Mouse (Mus musculus): ENCODE results near the gene Ankra2. TPM values are rescaled to one million over a fixed set of nuclear protein-coding genes. Genes with fewer than 3 reads are reported as not detected.
A peak's percentile ranks its signal among the peaks of the same experiment; 100 is the strongest.

Gene Ankra2
- 10 to 100 TPM; 11.5 to 14.2 TPM for total RNA-seq (2021)
- long read RNA-seq, experiment 1, transcript Ankra2-201 (9 exons, 1,755 nt), result major isoform, 10 of 31 reads
- long read RNA-seq, experiment 1, partial matches to known transcripts, result 12 of 31 reads
- long read RNA-seq, experiment 1, other reads (novel, unspliced or antisense), result 3 of 31 reads
- long read RNA-seq, experiment 2, transcript Ankra2-201 (9 exons, 1,755 nt), result major isoform, 11 of 23 reads
- long read RNA-seq, experiment 2, partial matches to known transcripts, result 5 of 23 reads
- long read RNA-seq, experiment 2, other reads (novel, unspliced or antisense), result 2 of 23 reads

DNA sequence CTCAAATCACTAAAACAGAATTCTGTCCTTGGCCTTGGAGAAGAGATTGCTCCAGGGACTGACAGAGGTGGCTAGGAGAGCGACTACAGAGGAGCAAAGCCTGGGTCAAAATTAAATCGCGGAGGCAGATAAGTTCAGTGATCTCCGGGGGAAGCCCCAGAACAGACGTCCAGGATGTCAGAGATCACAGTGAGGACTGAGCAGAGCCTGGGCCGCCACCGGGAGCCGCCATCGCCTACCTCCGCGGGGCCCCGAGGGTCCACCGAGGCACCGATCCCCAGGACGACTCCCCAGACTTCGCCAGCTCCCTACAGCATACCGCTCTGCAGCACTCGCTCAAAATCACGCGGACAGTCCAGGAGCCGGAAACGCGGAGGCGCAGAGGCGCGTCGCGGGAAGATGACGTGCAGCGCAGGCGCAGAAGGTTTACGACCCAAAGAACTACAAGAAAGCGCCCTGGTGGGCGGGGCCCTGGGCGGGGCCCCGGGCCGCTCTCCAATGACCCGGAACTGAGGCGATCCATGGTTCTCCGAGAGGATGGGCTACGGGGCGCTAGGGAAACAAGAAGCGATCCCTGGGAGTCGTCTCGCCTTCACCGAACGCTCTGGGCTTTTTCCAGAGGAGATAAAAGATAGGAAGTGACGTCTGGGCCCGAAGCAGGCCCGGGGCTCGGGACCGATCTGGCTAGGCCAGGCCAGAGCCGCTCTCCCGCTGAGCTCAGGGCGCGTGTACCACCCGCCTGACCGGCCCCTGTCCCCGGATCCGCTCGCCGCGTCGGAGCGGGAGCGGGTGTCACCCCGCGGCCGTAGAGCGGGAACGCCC is at the start of gene Ankra2, which contains the start of gene Utp15:
Gene Ankra2 (plus strand): TSS at position 439 of the 822 bp plus-strand sequence.
Gene Utp15 (minus strand): TSS at position 406 of the 822 bp plus-strand sequence.
- DNase-seq, result peak; percentile 97 to 98
- intact Hi-C loops (cut with DNase I), result loop anchor here (5.0 kb wide), 1 partner anchor 54 kb away; the partner anchor contains the start of gene Btf3

DNA sequence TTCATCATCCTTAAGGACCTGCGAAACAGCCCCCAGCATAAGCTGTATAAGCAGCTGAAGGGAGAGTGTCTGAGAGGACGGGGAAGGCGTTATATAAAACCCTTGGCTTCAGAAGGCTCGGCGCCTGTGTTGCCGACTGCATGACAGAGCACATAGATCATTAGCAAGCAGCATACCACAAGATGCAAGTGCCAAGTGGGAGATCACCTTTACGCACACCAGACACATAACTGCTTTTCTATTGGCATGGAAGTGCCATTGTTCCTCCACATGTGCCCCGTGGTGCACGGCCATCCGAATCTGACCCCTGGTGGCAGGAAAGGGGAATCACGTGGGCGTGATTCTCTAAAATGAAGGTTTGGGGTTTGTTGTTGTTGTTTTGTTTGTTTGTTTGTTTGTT is 40.0 kb upstream of the Ankra2 start:
- intact Hi-C loops (cut with DNase I), result loop anchor here (1.0 kb wide), 1 partner anchor 192 kb away; no protein-coding TSS in a partner anchor
- peak in 1 of 2 experiments; percentile 27 for DNase-seq

DNA sequence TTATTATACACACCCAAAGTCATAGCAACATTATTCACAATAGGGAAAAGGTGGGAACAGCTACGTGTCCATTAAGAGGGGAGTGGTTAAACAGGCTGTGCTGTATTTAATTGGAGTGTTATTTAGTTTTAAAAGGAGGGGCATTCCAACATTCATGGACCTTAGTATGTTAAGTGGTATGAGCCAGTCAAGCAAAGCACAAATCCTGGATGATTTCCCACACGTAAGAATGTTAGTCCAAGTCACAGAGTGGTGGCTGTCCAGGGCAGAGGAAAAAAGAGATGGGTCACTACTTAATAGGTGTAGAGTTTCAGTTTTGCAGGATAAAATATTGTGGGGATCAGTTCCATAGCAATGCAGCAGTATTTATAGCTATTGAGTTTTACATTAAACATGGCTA is 36.6 kb upstream of the Ankra2 start:
- DNase-seq, result no peak
- intact Hi-C loops (cut with DNase I), result no loop called here

DNA sequence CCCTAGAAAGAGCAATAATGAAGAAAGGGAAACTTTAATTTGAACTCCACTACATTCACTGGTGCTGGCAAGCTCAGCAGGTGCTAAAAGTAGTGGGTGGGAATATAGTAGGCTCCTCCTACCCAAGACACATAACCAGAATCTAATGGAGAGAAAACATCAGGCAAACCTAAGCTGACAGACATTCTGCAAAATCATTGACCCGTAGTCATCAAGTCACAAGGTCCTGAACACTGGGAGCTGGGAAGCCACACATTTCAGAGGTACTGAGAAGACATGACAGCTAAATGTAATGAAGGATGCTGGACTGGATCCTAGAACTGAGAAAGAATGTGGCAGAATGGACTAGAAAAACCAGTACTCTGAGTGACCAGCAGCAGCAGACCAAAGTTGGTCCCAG is 32.4 kb upstream of the Ankra2 start:
- DNase-seq, result no peak

DNA sequence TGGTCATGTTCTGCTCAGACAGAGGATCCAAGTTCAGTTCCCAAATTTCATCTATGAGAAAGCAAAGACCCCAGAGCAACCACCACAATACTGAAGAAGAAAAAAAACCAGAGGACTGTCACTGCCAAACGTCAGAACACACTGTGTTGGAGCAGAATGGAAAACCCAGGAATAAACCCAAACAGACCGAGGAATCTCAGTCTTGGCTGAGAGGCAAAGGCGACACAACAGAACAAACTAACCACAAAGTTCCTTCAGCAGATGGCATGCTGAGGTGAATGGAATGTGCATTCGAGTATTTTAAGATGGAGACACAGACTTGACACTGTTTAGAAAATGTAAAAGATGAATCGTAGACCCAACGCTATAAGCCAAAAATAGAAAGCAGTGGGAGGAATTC is 27.4 kb upstream of the Ankra2 start:
- intact Hi-C loops (cut with DNase I), result no loop called here
- DNase-seq, result no peak

More for the DNA sequence above, 32.4 kb upstream of the Ankra2 start:
- intact Hi-C loops (cut with DNase I), result no loop called here

DNA sequence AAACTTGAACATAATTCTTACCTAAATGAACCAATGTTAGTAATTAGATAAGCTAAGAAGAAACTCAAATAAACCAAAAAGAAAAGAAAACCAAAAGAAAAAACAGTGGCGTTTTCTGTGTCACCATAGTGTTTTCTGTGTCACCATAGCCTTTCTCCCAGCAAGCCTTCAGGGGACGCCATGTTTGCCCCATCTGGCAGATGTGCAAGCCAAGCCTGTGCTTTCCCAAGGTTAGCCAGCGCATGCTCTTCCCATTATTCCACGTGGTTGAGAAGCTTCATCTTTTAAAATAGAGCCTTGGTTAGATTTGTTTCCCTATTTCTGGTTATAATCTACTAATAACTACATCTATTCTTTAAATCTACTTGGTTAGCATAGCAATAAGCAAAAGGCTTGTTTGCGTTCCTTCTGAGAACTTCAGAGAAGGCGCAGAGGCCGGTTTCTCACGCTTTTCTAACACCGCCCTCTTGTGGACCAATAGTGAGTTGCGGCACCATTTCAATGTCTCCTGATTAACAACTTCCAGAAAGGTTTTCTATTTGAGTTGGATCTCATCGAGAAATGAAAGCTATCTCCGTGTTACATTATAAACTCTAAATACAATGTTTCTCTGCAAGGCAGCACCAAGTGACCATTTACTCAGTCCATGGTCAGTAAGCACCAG is 22.8 kb upstream of the Ankra2 start:
- peak; percentile 43 to 51 for DNase-seq
- intact Hi-C loops (cut with DNase I), result no loop called here

DNA sequence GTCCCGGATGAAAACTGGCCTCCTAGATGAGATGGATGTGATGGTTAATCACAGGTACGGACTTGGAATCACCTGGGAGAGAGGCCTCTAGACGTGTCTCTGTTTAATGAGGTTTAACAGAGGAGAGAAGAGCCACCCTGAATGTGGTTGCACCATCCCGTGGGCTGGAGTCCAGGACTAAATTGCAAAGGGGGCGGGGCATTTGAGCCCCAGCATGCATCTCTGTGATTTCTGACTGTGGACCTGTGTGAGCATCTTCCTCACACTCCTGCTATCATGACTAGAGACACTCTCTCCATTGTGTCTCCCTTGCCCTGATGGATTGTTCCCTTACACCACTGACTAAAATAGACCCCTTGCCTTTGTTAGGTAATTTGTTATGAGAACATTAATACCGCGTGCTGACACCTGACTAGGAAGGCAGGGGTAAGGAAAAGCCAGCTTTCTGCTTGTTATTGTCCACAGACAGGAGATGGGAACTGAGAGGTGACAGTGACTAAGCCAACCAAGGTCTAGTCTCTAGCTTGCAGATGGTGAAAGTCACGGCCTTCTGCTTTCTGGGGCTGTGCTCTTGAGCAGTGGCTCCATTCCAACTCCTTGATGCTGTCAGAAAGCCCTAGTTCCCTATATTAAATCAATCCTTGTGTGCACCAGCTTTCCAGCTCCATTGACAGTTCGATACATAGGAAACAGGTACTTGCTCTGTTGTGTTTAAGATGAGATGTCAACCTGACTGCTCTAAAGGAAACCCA is 21.2 kb upstream of the Ankra2 start:
- no peak for DNase-seq
- intact Hi-C loops (cut with DNase I), result loop anchor here (2.0 kb wide), 1 partner anchor 211 kb away; no protein-coding TSS in a partner anchor

DNA sequence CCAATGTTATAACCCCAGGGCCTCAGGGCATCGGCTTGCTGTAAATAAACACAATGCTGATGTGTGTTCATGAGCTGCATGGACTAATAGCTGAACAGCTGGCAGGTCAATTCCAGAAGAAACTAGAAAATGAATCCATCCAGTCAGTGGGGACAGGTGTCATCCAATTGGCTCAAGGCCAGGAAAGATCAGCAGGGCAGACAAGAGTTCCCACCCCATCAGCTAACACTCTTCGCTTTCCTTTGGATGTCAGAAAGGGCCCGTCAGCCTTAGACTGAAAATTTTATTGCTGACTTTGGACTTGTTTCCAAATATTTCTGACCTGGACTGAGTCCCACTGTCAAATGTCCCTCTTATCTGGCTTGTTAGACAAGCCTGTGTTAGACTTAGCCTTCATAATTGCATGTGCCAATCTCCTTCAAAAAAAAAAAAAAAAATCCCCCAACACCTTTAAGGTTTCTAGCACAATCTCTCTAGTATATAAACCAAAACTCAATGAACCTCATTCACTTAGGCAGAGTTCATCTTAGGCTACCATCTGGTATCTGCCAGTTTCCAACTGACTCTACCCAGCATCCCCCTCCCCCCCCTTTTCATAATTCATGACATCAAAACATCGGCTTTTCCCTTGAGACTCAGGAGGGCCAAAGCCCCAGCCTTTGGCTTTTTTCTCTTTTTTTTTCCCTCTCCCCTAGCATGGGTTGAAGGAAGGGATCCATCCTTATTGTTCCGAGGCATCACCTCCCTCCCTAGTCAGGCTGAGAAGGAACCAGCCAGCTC is 18.1 kb upstream of the Ankra2 start:
- intact Hi-C loops (cut with DNase I), result no loop called here

DNA sequence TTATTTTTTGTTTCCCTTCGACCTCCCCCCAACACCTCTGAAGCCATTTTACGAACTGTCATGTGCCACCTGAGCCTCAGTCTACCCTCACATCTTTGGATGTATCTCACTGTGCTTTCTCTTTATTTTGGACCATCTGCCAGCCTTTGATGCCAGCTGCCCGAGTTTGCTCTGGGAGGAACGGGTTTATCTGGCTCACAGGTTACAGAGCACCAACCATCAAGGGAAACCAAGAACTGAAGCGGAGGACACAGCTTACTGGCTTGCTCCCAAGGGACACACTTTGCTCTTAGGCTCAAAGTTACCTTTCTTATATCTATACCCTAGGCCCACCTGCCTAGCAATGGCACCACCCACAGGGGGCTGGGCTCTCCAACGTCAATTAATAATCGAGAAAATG is 17.5 kb upstream of the Ankra2 start:
- DNase-seq, result no peak
- intact Hi-C loops (cut with DNase I), result no loop called here

More for the DNA sequence above, 18.1 kb upstream of the Ankra2 start:
- no peak for DNase-seq

DNA sequence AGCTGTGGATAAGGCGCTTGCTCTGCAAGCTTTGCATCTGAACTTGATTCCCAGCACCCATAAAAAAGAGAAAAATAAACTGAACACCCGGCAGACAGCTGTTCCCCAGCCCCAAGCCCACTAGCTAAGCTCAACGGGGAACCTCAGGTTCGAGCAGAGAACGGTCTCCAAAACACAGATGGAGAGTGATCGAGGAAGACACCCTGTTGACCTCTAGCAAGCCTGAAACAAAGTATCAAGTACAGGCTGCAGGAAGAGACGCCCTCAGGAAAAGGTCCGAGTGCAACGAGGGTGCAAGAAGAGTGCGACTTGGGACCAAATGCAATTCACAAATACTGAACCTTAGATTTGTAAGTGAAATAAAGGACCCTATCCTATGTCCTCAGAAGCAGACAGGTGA is 13.3 kb upstream of the Ankra2 start:
- intact Hi-C loops (cut with DNase I), result no loop called here
- DNase-seq, result no peak

DNA sequence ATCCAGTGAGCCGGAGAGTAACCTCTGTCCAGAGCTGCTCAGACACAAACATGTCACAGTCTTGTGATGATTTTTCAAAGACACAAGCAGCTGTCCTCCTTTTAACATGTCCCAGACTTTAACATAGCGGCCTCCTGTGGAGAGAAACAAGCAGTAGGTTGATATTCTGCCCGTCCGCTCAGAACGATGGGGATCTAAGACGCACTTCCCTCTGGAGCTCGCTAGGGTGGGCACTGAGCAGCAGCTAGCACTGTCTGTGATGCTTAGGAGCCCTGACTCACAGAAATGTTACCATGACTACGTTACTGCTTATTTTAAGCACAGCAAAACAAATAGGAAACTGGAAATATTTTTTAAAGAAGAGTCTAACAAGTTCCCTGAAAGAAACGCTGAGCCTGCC is 8.0 kb upstream of the Ankra2 start:
- no peak for DNase-seq
- intact Hi-C loops (cut with DNase I), result loop anchor here (5.0 kb wide), 1 partner anchor 1737 kb away; no protein-coding TSS in a partner anchor

DNA sequence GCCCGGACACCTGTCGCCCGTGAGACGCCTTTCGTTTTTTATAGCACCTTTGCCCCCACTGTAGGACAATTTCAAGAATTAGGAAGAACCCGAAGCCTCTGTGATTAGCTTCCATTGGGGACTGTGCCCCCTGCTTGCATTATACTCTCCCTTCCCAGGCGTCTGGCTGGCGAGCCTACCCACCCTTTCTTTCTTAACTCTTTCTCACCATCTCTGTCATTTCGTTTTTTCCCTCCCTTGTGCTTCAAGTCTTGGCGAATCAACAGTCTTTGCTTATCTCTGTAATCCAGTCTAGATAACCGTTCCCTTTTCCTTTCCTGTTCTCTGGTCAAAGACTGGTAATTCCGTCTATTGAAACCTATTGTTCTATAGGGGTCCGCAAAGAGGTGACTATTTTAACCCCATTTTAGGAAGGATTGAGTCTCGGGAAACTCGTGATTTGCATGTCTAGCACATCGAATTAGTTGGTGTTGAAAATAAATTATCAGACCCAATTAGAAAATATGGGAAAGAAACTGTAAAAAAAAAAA is 649 bp downstream of the Ankra2 start:
- intact Hi-C loops (cut with DNase I), result loop anchor here (5.0 kb wide), 1 partner anchor 54 kb away; the partner anchor contains the start of gene Btf3
- DNase-seq, result no peak

DNA sequence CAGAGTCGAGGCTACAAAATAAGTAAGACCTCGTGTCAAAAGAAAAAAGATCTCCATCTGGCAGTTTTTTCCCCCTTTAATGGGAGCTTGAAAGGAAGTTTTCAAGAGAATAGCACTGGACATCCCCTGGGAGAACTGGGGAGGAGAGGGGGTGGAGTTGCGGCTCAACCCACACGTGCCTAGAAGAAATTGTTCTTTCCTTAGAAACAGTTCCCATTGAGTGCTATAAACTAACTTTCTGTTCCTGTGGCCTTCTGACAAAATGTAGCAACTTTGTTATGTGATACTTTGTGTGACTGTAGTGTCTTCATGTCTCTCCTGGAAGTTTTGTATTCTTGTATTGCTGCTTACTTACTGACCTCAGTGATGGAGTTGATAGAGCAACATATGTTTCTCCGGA is 1.2 kb downstream of the Ankra2 start:
- no peak for DNase-seq
- intact Hi-C loops (cut with DNase I), result loop anchor here (5.0 kb wide), 1 partner anchor 53 kb away; the partner anchor contains the start of gene Btf3

DNA sequence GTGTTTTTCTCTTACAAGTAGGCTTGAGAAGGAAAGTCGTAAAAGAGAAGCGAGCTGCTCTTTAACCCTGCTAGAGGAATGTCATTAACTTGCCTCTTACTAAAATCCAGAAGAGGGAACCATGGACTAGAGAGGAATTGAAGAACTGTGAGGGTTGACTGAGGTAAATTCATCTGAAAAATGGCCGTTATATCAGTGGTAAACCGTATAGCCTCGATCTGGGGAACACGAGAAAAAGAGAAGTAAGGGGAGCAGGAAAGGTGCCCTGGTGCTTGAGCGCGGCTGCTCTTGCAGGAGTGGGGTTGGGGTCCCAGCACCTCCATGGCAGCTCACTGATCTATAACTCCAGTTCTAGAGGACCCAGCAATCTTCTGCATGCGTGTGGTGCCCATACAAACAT is 11.1 kb downstream of the Ankra2 start:
- intact Hi-C loops (cut with DNase I), result no loop called here
- no peak for DNase-seq

DNA sequence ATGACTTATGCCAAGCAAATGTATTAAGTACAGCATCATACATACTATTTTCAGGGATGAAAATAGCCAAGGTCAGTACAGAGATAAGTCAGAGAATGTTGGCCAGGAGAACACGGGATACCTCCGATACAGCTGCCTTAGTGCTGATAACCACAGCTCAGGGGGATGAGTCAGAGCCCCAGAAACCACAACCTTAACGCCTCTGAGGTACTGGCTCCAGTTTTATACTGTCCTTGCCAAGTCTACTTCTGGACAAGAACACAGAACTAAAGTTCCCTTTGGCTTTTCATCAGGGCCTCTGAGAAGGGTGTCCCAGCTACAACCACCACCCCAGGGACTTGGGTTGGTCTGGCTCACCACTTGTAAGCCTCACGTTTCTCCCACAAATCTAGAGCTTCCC is 12.8 kb downstream of the Ankra2 start:
- intact Hi-C loops (cut with DNase I), result no loop called here
- DNase-seq, result no peak

DNA sequence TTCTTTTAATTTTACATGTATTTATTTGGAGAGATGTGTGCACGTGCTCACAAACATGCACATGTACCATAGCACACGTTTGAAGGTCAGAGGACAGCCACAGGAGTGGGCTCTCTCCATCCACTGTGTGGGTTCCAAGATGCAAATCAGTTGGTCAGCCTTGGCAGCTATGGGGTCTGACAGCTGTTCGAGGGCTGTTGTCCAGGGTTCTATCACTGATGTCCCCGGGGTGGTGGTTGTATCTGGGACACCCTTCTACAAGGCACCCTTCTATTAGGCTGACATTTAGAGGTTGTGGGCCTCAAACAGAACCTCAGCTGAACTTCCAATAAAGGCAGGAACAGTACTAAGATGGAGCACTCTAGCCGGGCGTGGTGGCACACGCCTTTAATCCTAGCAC is 13.4 kb downstream of the Ankra2 start:
- intact Hi-C loops (cut with DNase I), result no loop called here
- no peak for DNase-seq

DNA sequence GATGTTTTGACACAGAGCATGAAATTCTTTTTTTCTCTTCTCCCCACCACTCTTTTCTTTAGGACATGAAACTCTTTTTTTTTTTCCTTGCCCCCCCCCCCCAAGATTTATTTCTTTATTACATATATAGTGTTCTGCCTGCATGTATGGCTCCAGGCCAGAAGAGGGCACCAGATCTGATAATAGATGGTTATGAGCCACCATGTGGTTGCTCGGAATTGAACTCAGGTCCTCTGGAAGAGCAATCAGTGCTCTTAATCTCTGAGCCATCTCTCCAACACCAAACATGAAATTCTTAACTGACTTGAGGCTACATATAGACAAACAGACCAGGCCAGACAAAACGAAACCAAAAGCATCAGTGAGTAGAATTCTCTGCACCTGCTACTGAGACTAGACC is 14.6 kb downstream of the Ankra2 start:
- intact Hi-C loops (cut with DNase I), result no loop called here
- DNase-seq, result no peak

DNA sequence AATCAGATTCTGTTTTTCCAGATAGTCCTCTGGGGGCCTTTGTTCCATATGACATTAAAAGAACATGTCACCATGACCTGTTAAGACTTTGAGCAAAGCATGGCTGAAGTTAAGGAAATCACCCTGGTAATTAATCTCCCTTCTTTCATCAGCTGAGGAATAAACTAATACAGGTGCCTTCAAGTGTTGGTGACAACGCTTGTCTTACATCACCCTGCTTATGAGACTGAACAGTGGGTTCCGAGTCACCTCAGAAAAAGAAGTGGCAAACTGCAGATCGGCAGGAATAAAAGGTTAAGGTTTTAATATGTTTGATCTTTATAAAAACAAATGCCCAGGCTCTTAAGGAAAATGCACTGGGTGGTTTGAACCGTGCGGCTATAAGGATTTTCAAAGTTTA is 16.8 kb downstream of the Ankra2 start, which contains the start of gene Gm21976:
Gene Gm21976 (plus strand): TSS at position 202 of the 400 bp plus-strand sequence.
- no peak for DNase-seq
- intact Hi-C loops (cut with DNase I), result no loop called here

All from gastrocnemius, postnatal 36 days (tissue).